Mouse (Mus musculus) MEL (cell line): ENCODE measurements around the gene Gnai2. TPM values are rescaled to one million over a fixed set of nuclear protein-coding genes. Genes with fewer than 3 reads are reported as not detected.

Source experiments
- DNase-seq: peaks from one replicate; pipeline ENCODE4 v3.0.0; 2011; ENCODE audit warnings: low read depth, low spot score
- H3K27ac ChIP-seq: 2 replicates; pipeline ENCODE4 v1.5.1; 2012; ENCODE audit warnings: low read depth, mild to moderate bottlenecking, control low read depth, low read length, moderate library complexity; ENCODE audit not compliant: control insufficient read depth
- H3K27me3 ChIP-seq, 2 experiments: fragments of 150-350 bp in 1 of 2; sonication (generic) in 1 of 2; 2 replicates each; pipeline ENCODE4 v1.6.1; 2012; ENCODE audit warnings: low read length in 2 of 2, mild to moderate bottlenecking in 2 of 2, improper control_type of control experiment in 1 of 2, moderate library complexity in 1 of 2; ENCODE audit not compliant: insufficient read depth in 2 of 2, control insufficient read depth in 1 of 2
- H3K36me3 ChIP-seq, 2 experiments: 2 replicates each; pipeline ENCODE4 v1.6.1; 2012 to 2014; ENCODE audit warnings: low read length in 2 of 2, improper control_type of control experiment in 1 of 2, inconsistent platforms in 1 of 2, mild to moderate bottlenecking in 1 of 2; ENCODE audit not compliant: insufficient read depth in 2 of 2, control insufficient read depth in 1 of 2
- H3K4me1 ChIP-seq, 2 experiments: fragments of 150-350 bp in 1 of 2; sonication (generic) in 1 of 2; 2 replicates each; pipeline ENCODE4 v1.6.1; 2012; ENCODE audit warnings: low read length in 2 of 2, improper control_type of control experiment in 1 of 2, mild to moderate bottlenecking in 1 of 2; ENCODE audit not compliant: insufficient read depth in 2 of 2, control insufficient read depth in 1 of 2
- H3K4me3 ChIP-seq, 2 experiments: fragments of 150-350 bp in 1 of 2; sonication (generic) in 1 of 2; 2 replicates each; pipeline ENCODE4 v1.5.1; 2012; ENCODE audit warnings: low read depth in 2 of 2, low read length in 2 of 2, mild to moderate bottlenecking in 2 of 2, moderate library complexity in 2 of 2, control low read depth in 1 of 2, improper control_type of control experiment in 1 of 2; ENCODE audit not compliant: control insufficient read depth in 1 of 2, insufficient read depth in 1 of 2
- H3K79me2 ChIP-seq: 2 replicates; pipeline ENCODE4 v1.6.1; 2012; ENCODE audit warnings: mild to moderate bottlenecking, low read length, moderate library complexity; ENCODE audit not compliant: control insufficient read depth, poor library complexity, insufficient read depth
- H3K9ac ChIP-seq: 2 replicates; pipeline ENCODE4 v1.6.1; 2012; ENCODE audit warnings: low read depth, mild to moderate bottlenecking, control low read depth, low read length, moderate library complexity; ENCODE audit not compliant: control insufficient read depth, poor library complexity, severe bottlenecking
- H3K9me3 ChIP-seq: fragments of 150-350 bp; sonication (generic); replicated peaks from 2 replicates; pipeline ENCODE4 v1.6.1; 2012; ENCODE audit warnings: mild to moderate bottlenecking, low read length, improper control_type of control experiment, moderate library complexity; ENCODE audit not compliant: insufficient read depth
- E2F4 ChIP-seq: IDR thresholded peaks from 2 replicates; pipeline ENCODE4 v1.6.1; 2011; ENCODE audit warnings: low read depth, low read length, improper control_type of control experiment, borderline replicate concordance
- ELF1 ChIP-seq: IDR thresholded peaks from 2 replicates; pipeline ENCODE4 v1.6.1; 2014; ENCODE audit warnings: low read depth, mild to moderate bottlenecking, inconsistent platforms, low read length, improper control_type of control experiment, moderate library complexity
- EP300 ChIP-seq, 2 experiments: IDR thresholded peaks; 2 replicates each; pipeline ENCODE4 v1.6.1; 2011; ENCODE audit warnings: improper control_type of control experiment in 2 of 2, low read length in 2 of 2, low read depth in 1 of 2, mild to moderate bottlenecking in 1 of 2
- GATA1 ChIP-seq: IDR thresholded peaks from 2 replicates; pipeline ENCODE4 v1.6.1; 2011; ENCODE audit warnings: low read depth, low read length, improper control_type of control experiment
- MYB ChIP-seq: IDR thresholded peaks from 2 replicates; pipeline ENCODE4 v1.6.1; 2011; ENCODE audit warnings: mild to moderate bottlenecking, low read depth, low read length, improper control_type of control experiment
- NELFE ChIP-seq: IDR thresholded peaks from 2 replicates; pipeline ENCODE4 v1.6.1; 2011; ENCODE audit warnings: low read depth, low read length, improper control_type of control experiment
- POLR2AphosphoS5 ChIP-seq: IDR thresholded peaks from 2 replicates; pipeline ENCODE4 v1.6.1; 2012; ENCODE audit warnings: low read depth, borderline replicate concordance, mild to moderate bottlenecking, inconsistent platforms, low read length, moderate library complexity, mixed read lengths
- RAD21 ChIP-seq: IDR thresholded peaks from 2 replicates; pipeline ENCODE4 v1.6.1; 2011; ENCODE audit warnings: mild to moderate bottlenecking, low read depth, low read length, improper control_type of control experiment
- SMC3 ChIP-seq: IDR thresholded peaks from 2 replicates; pipeline ENCODE4 v1.6.1; 2011; ENCODE audit warnings: low read depth, low read length, improper control_type of control experiment
- TBP ChIP-seq: IDR thresholded peaks from 2 replicates; pipeline ENCODE4 v1.8.0; 2011; ENCODE audit warnings: low read depth, low read length, improper control_type of control experiment
- UBTF ChIP-seq: IDR thresholded peaks from 2 replicates; pipeline ENCODE4 v1.6.1; 2012; ENCODE audit warnings: low read depth, mild to moderate bottlenecking, inconsistent platforms, low read length, improper control_type of control experiment, moderate library complexity, borderline replicate concordance; ENCODE audit not compliant: insufficient read depth
- USF1 ChIP-seq: IDR thresholded peaks from 2 replicates; pipeline ENCODE4 v1.6.1; 2014; ENCODE audit warnings: low read depth, mild to moderate bottlenecking, inconsistent platforms, low read length, improper control_type of control experiment, moderate library complexity
- ZKSCAN1 ChIP-seq: IDR thresholded peaks from 2 replicates; pipeline ENCODE4 v1.6.1; 2012; ENCODE audit warnings: low read depth, mild to moderate bottlenecking, inconsistent platforms, low read length, improper control_type of control experiment, moderate library complexity
- ZNF384 ChIP-seq: IDR thresholded peaks from 2 replicates; pipeline ENCODE4 v1.6.1; 2012; ENCODE audit warnings: low read depth, mild to moderate bottlenecking, inconsistent platforms, low read length, improper control_type of control experiment
- polyA plus RNA-seq, 2 experiments: library from polyadenylated mRNA; stranded (reverse) in 1 of 2; unstranded in 1 of 2; fragments of >175 nt in 1 of 2; fragments of >200 nt in 1 of 2; gene quantifications; 2 replicates each; pipeline versions ENCODE4 v1.2.1 to v1.2.4; 2012; ENCODE audit warnings: low replicate concordance in 2 of 2, low read depth in 1 of 2; ENCODE audit not compliant: insufficient read length in 2 of 2, insufficient read depth in 1 of 2, missing spikeins in 1 of 2
- total RNA-seq: library from RNA; depleted of rRNA; stranded (reverse); fragments of 300-350 nt; gene quantifications from 2 replicates; pipeline ENCODE4 v1.2.3, GENCODE M21; 2012

Gene Gnai2
- total and polyA plus RNA-seq, 3 experiments, result 129 to 335 (median 137) TPM

GRCm38 (mm10) chr9:107593101-107593976 is 41.8 kb downstream of the Gnai2 start:
- H3K27me3 ChIP-seq, result no peaks in the 10 kb centered on the region
- H3K79me2 ChIP-seq, result peaks cover 26% of the 10 kb centered on the region
- peaks cover 5 to 17% of the 10 kb centered on the region in 2 experiments; a peak in 3 of 4 replicates for H3K36me3 ChIP-seq
- no peaks in the 10 kb centered on the region for H3K9me3 ChIP-seq
- no peak for TF ChIP-seq ZNF384
- no peak for TF ChIP-seq ZKSCAN1
- no peak for TF ChIP-seq GATA1
- no peak for TF ChIP-seq NELFE
- no peak for TF ChIP-seq TBP
- TF ChIP-seq POLR2AphosphoS5, result no peak
- TF ChIP-seq UBTF, result no peak
- no peak for TF ChIP-seq E2F4
- no peak for TF ChIP-seq SMC3
- no peak for TF ChIP-seq EP300 (IDR thresholded peaks at IDR 0.05; ENCODE audit: low read depth in 1 of 2, low read length in 2 of 2)
- no peak for TF ChIP-seq MYB
- no peak for TF ChIP-seq RAD21
- no peak for TF ChIP-seq USF1
- TF ChIP-seq ELF1, result no peak
- no peak for DNase-seq
- H3K9ac ChIP-seq, result no peak overlapping the region
- H3K4me3 ChIP-seq, result no peak overlapping the region
- H3K4me1 ChIP-seq, result peaks cover 10 to 19% of the 10 kb centered on the region in 2 experiments; a peak in 3 of 4 replicates
- H3K27ac ChIP-seq, result no peak overlapping the region

GRCm38 (mm10) chr9:107590773-107591060 is 44.5 kb downstream of the Gnai2 start:
- Histone ChIP-seq H3K27ac (peak overlapping the region; percentile 13; the same call in 1 of the 2 replicates), H3K27me3 (no peaks in the 10 kb centered on the region), H3K4me3 (no peak overlapping the region), H3K9me3 (no peaks in the 10 kb centered on the region), H3K36me3 (peaks cover 5 to 27% of the 10 kb centered on the region in 2 experiments; a peak in 3 of 4 replicates), H3K79me2 (peaks cover 34% of the 10 kb centered on the region), H3K4me1 (peaks cover 16 to 26% of the 10 kb centered on the region in 2 experiments; a peak in 3 of 4 replicates), H3K9ac (peak overlapping the region; percentile 7; the same call in 1 of the 2 replicates)
- no peak for DNase-seq
- TF ChIP-seq TBP, result no peak
